Mouse (Mus musculus) neural tube, embryonic 13.5 days (tissue): ENCODE results near the gene Car15. TPM values are rescaled to one million over a fixed set of nuclear protein-coding genes. Genes with fewer than 3 reads are reported as not detected.

ENCODE experiments used
- ATAC-seq: fragments of 200-750 bp; cut with Nextera tagmentation; 2 replicates; pipeline ENCODE4 v1.8.0; 2017; ENCODE audit warnings: low read depth, mild to moderate bottlenecking, moderate TSS enrichment, moderate library complexity
- H3K27ac ChIP-seq: fragments of 300-500 bp; sonication (generic); replicated peaks from 2 replicates; pipeline ENCODE4 v1.5.1; 2015; ENCODE audit warnings: moderate library complexity, mild to moderate bottlenecking, inconsistent platforms
- H3K27me3 ChIP-seq: fragments of 300-500 bp; sonication (generic); 2 replicates; pipeline ENCODE4 v1.6.1; 2015; ENCODE audit warnings: mild to moderate bottlenecking, inconsistent platforms
- H3K36me3 ChIP-seq: fragments of 300-500 bp; sonication (generic); 2 replicates; pipeline ENCODE4 v1.6.1; 2015; ENCODE audit warnings: mild to moderate bottlenecking, inconsistent platforms
- H3K4me1 ChIP-seq: fragments of 300-500 bp; sonication (generic); replicated peaks from 2 replicates; pipeline ENCODE4 v1.6.1; 2015; ENCODE audit warnings: inconsistent platforms
- H3K4me2 ChIP-seq: fragments of 300-500 bp; sonication (generic); 2 replicates; pipeline ENCODE4 v1.6.1; 2015; ENCODE audit warnings: inconsistent platforms, mild to moderate bottlenecking, moderate library complexity
- H3K4me3 ChIP-seq: fragments of 300-500 bp; sonication (generic); 2 replicates; pipeline ENCODE4 v1.5.1; 2015; ENCODE audit warnings: mild to moderate bottlenecking, inconsistent platforms
- H3K9ac ChIP-seq: fragments of 300-500 bp; sonication (generic); 2 replicates; pipeline ENCODE4 v1.6.1; 2015; ENCODE audit warnings: moderate library complexity, mild to moderate bottlenecking, inconsistent platforms
- H3K9me3 ChIP-seq: fragments of 300-500 bp; sonication (generic); 2 replicates; pipeline ENCODE4 v1.6.1; 2016; ENCODE audit warnings: inconsistent platforms
- WGBS: fragments of 180-500 bp; shearing (Covaris S2); methylation state at CpG from one replicate; pipeline ENCODE4 v1.1.7; 2015; 5-methylcytosine and 5-hydroxymethylcytosine counted together
- polyA plus RNA-seq: library from polyadenylated mRNA; unstranded; fragments of >200 nt; fragmentation: Nextera tagmentation; extraction: Ambion mirVana; gene quantifications from 2 replicates; pipeline ENCODE4 v1.2.1, GENCODE M21; 2015

Gene Car15
- polyA plus RNA-seq, 1 experiment from 2014 or later: 5.8 TPM

GRCm38 (mm10) chr16:17797812-17798311 is 40.3 kb downstream of the Car15 start:
- Histone ChIP-seq H3K27ac (peak overlapping the region; percentile 10; the same call in 1 of the 2 replicates), H3K36me3 (peaks cover 13% of the 10 kb centered on the region; the same call in 1 of the 2 replicates), H3K27me3 (peaks cover 93% of the 10 kb centered on the region), H3K4me3 (peak overlapping the region; percentile 53), H3K9ac (peak overlapping the region; percentile 75), H3K4me2 (peak overlapping the region; percentile 73), H3K9me3 (no peaks in the 10 kb centered on the region), H3K4me1 (peaks cover 33% of the 10 kb centered on the region)
- 3% methylated on average over 29 of the region's 29 CpGs for WGBS
- no peak for ATAC-seq

GRCm38 (mm10) chr16:17796971-17797811 is 41.0 kb downstream of the Car15 start, which contains the start of gene Scarf2:
Scarf2 (plus strand) TSS chr16:17797282.
- peak within 1 kb of the TSS; percentile 10 for H3K27ac ChIP-seq
- peaks cover 26% of the 10 kb centered on the region for H3K4me1 ChIP-seq
- 3% methylated on average over 64 of the region's 81 CpGs for WGBS
- H3K9me3 ChIP-seq: no peaks in the 10 kb centered on the region
- H3K36me3 ChIP-seq: peaks cover 20% of the 10 kb centered on the region
- peak; percentile 21 for ATAC-seq
- H3K27me3 ChIP-seq: peaks cover 86% of the 10 kb centered on the region
- peak within 1 kb of the TSS; percentile 73 for H3K4me2 ChIP-seq
- peak within 1 kb of the TSS; percentile 53 for H3K4me3 ChIP-seq
- peak within 1 kb of the TSS; percentile 75 for H3K9ac ChIP-seq

GRCm38 (mm10) chr16:17796519-17796918 is 41.6 kb downstream of the Car15 start:
- Histone ChIP-seq H3K4me1 (peaks cover 25% of the 10 kb centered on the region), H3K27me3 (peaks cover 80% of the 10 kb centered on the region), H3K4me2 (peak overlapping the region; percentile 73), H3K9me3 (no peaks in the 10 kb centered on the region), H3K36me3 (peaks cover 27% of the 10 kb centered on the region), H3K27ac (no peak overlapping the region), H3K9ac (peak overlapping the region; percentile 75), H3K4me3 (peak overlapping the region; percentile 53)
- ATAC-seq: no peak

- 72% methylated on average over 5 of the region's 5 CpGs for WGBS
These were observed 42.5 kb downstream of the Car15 start for GRCm38 (mm10) chr16:17795643-17796042.

GRCm38 (mm10) chr16:17794047-17794446 is 44.1 kb downstream of the Car15 start:
- peaks cover 52% of the 10 kb centered on the region for H3K36me3 ChIP-seq
- ATAC-seq: no peak
- no peak overlapping the region for H3K9ac ChIP-seq
- peaks cover 24% of the 10 kb centered on the region for H3K4me1 ChIP-seq
- 85% methylated on average over 4 of the region's 4 CpGs for WGBS
- H3K4me2 ChIP-seq: no peak overlapping the region
- no peak overlapping the region for H3K27ac ChIP-seq
- H3K4me3 ChIP-seq: no peak overlapping the region
- H3K9me3 ChIP-seq: no peaks in the 10 kb centered on the region
- H3K27me3 ChIP-seq: peaks cover 56% of the 10 kb centered on the region

More at GRCm38 (mm10) chr16:17795643-17796042, 42.5 kb downstream of the Car15 start:
- no peaks in the 10 kb centered on the region for H3K9me3 ChIP-seq
- H3K27ac ChIP-seq: no peak overlapping the region
- H3K4me1 ChIP-seq: peaks cover 25% of the 10 kb centered on the region
- no peak overlapping the region for H3K4me2 ChIP-seq
- H3K36me3 ChIP-seq: peaks cover 36% of the 10 kb centered on the region
- H3K4me3 ChIP-seq: no peak overlapping the region
- H3K27me3 ChIP-seq: peaks cover 71% of the 10 kb centered on the region
- no peak for ATAC-seq
- H3K9ac ChIP-seq: no peak overlapping the region

- Histone ChIP-seq H3K4me2 (no peak overlapping the region), H3K36me3 (peaks cover 62% of the 10 kb centered on the region), H3K27me3 (peaks cover 43% of the 10 kb centered on the region), H3K4me3 (no peak overlapping the region), H3K9me3 (no peaks in the 10 kb centered on the region), H3K4me1 (peaks cover 11% of the 10 kb centered on the region), H3K27ac (no peak overlapping the region), H3K9ac (no peak overlapping the region)
- ATAC-seq: no peak
- WGBS: 42% methylated on average over 3 of the region's 3 CpGs
These were observed 45.4 kb downstream of the Car15 start for GRCm38 (mm10) chr16:17792728-17793127.

- no peak overlapping the region for H3K27ac ChIP-seq
- H3K9ac ChIP-seq: no peak overlapping the region
- H3K4me3 ChIP-seq: no peak overlapping the region
- 60% methylated on average over 3 of the region's 3 CpGs for WGBS
- H3K9me3 ChIP-seq: no peaks in the 10 kb centered on the region
- no peak overlapping the region for H3K4me2 ChIP-seq
- no peaks in the 10 kb centered on the region for H3K27me3 ChIP-seq
- H3K4me1 ChIP-seq: no peaks in the 10 kb centered on the region
- no peak for ATAC-seq
- peaks cover 88% of the 10 kb centered on the region for H3K36me3 ChIP-seq
These were observed 52.8 kb downstream of the Car15 start for GRCm38 (mm10) chr16:17785337-17785736.

Other genes starting within 250 kb of the Car15 start
- 23.3 and 23.4 TPM in 2 replicates for gene Smpd4, start 219.0 kb downstream of the Car15 start, polyA plus RNA-seq
- gene Ccdc74a, start 191.9 kb downstream of the Car15 start, polyA plus RNA-seq: 8.2 and 10.0 TPM in 2 replicates
- 46.6 and 56.0 TPM in 2 replicates for gene Med15, start 105.5 kb downstream of the Car15 start, polyA plus RNA-seq
- gene Klhl22, start 78.7 kb downstream of the Car15 start, polyA plus RNA-seq: 76.2 and 77.1 TPM in 2 replicates
- gene Scarf2, start 41.1 kb downstream of the Car15 start, polyA plus RNA-seq: 3.4 and 3.7 TPM in 2 replicates
- gene B830017H08Rik, start 5.2 kb downstream of the Car15 start, polyA plus RNA-seq: 1.7 and 1.9 TPM in 2 replicates
- gene Gm20518, start 53.3 kb upstream of the Car15 start, polyA plus RNA-seq: 0.47 and 0.49 TPM in 2 replicates
- 0.07 and 0.10 TPM in 2 replicates for gene Tssk1, start 55.9 kb upstream of the Car15 start, polyA plus RNA-seq
- 86.3 and 89.6 TPM in 2 replicates for gene Dgcr2, start 60.2 kb upstream of the Car15 start, polyA plus RNA-seq
- gene Tssk2, start 60.3 kb upstream of the Car15 start, polyA plus RNA-seq: not detected in 2 replicates
- 43.9 and 48.2 TPM in 2 replicates for gene Ess2, start 73.0 kb upstream of the Car15 start, polyA plus RNA-seq
- not detected in 2 replicates for gene Gsc2, start 76.7 kb upstream of the Car15 start, polyA plus RNA-seq
- 163 and 169 TPM in 2 replicates for gene Slc25a1, start 89.9 kb upstream of the Car15 start, polyA plus RNA-seq
- not detected in 2 replicates for gene Vpreb2, start 142.1 kb upstream of the Car15 start, polyA plus RNA-seq
- gene Dgcr6, start 214.5 kb upstream of the Car15 start, polyA plus RNA-seq: 170 and 172 TPM in 2 replicates